ENCODE assay signal across 16 mouse cellular contexts in the genomic region with DNA sequence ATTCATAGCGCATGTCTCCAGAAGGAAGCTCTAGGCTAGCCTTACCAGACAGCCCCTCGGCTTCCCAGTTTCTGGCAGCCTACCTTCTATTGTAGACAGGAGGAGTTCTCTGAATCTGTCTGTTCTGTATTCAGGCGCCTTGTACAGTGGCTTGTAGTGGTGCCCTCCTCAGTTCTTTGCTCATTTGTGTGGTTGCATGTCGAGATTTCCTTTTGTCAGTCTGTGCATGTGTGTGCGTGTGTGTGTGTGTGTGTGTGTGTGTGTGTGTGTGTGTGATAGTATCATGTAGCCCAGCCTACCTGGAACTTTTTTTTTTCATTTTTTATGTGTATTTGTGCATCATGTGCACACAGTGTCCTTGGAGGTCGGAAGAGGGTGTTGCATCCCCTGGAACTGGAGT. TPM values are rescaled to one million over a fixed set of nuclear protein-coding genes. Genes with fewer than 3 reads are reported as not detected.
"Had no signal": no experiment of that assay in that cellular context is flagged by ENCODE, and none has a peak within 500 bp of the region (broad histone marks: within the 10 kb centered on the region; RNA-seq: fewer than 3 reads in every experiment).

No protein-coding gene starts in this region.

- H3K4me2 ChIP-seq: limb, embryonic 12.5 days; liver, embryonic 13.5 days; lung, embryonic 15.5 days; midbrain, embryonic 15.5 days; stomach, embryonic 15.5 days had no signal

- H3K9ac ChIP-seq: limb, embryonic 12.5 days; liver, embryonic 13.5 days; liver, postnatal 0 days; lung, embryonic 15.5 days; midbrain, embryonic 15.5 days; stomach, embryonic 15.5 days had no signal

- ATAC-seq: liver, postnatal 0 days; midbrain, embryonic 15.5 days had no signal

- H3K27me3 ChIP-seq: limb, embryonic 12.5 days; liver, embryonic 13.5 days; lung, embryonic 15.5 days; midbrain, embryonic 15.5 days; stomach, embryonic 15.5 days had no signal

- H3K9me3 ChIP-seq: limb, embryonic 12.5 days; liver, embryonic 13.5 days; lung, embryonic 15.5 days; midbrain, embryonic 10.5 days; midbrain, embryonic 15.5 days; stomach, embryonic 15.5 days had no signal

- DNase-seq: kidney, adult 8-10 months; kidney, postnatal 25 days; liver; liver, embryonic 13.5 days; liver, postnatal 0 days; lung, postnatal 14 days; thymus, adult 2 months; thymus, postnatal 25 days had no signal

- H3K27ac ChIP-seq: limb, embryonic 12.5 days; liver, embryonic 13.5 days; lung, embryonic 15.5 days; midbrain, embryonic 10.5 days; midbrain, embryonic 15.5 days; stomach, embryonic 15.5 days had no signal

- H3K4me3 ChIP-seq: limb, embryonic 12.5 days; liver, embryonic 13.5 days; lung, embryonic 15.5 days; midbrain, embryonic 10.5 days; midbrain, embryonic 15.5 days; stomach, embryonic 15.5 days had no signal

- H3K36me3 ChIP-seq: limb, embryonic 12.5 days; liver, embryonic 13.5 days; lung, embryonic 15.5 days; midbrain, embryonic 15.5 days; stomach, embryonic 15.5 days had no signal

RNA-seq across cellular contexts. Expression of a gene that starts 30.4 kb away (rescaled TPM):
- total RNA-seq: layer of hippocampus, postnatal 10 days; left cerebral cortex, postnatal 36 days; neutrophil, adult 5-6 weeks had no signal
- polyA plus RNA-seq: limb, embryonic 12.5 days; liver, embryonic 13.5 days; liver, postnatal 0 days; midbrain, embryonic 15.5 days had no signal
